8 mouse cellular contexts compared by ENCODE assay signal in the genomic region with DNA sequence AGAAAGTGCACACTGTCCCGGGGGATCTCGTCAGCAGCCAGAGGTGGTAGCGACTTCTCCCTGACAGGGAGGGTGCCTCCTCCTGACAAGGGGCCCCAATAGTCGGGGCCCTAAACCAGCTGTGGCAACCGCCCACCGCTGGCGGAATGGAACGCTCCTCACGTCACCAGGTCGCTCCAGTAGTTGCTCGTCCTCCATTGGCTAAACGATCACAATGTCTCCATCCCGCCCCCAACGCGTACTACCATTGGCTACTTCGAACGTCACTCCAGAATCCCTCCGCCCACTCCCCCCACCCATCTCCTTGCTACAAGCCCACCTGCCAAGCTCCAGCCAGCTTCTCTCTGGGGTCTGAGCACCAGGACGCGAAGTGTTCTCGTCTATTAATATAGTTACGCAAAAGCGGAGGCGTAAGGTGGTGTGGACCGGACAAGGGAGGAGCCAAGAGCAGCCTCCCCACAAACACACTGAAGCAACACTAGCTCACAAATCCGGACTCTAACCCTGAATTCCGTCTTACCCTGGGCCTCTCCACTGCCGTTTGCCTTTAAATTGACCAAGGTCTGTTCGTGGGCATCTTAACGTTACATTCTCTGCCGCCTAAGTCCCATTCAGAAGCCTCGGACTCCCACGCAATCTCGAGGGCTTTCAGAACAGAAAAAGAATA. TPM values are rescaled to one million over a fixed set of nuclear protein-coding genes. Genes with fewer than 3 reads are reported as not detected.
A peak's percentile ranks its signal among the peaks of the same experiment; 100 is the strongest.
DNase-seq lines count a peak whose midpoint lies in the region; ATAC-seq and TF ChIP-seq lines count a peak whose summit lies in the region.

TSS of gene Zdhhc9 (minus strand) at position 360 of the 667 bp plus-strand sequence.

- H3K4me2 ChIP-seq in forebrain, postnatal 0 days (ENCODE audit: low read depth), result peak within 1 kb of the TSS; percentile 52
- H3K4me2 ChIP-seq in lung, embryonic 15.5 days, result peak within 1 kb of the TSS; percentile 57

- H3K36me3 ChIP-seq in G1E (replicated peaks), result peaks cover 17% of the 10 kb centered on the region
- no peaks in the 10 kb centered on the region for H3K36me3 ChIP-seq in forebrain, postnatal 0 days (ENCODE audit: insufficient read depth)
- no peaks in the 10 kb centered on the region for H3K36me3 ChIP-seq in lung, embryonic 15.5 days

- H3K4me3 ChIP-seq in G1E (ENCODE audit: low read depth, low read length), result peak within 1 kb of the TSS; percentile 88
- H3K4me3 ChIP-seq in forebrain, postnatal 0 days (ENCODE audit: low read depth, low read length), result peak within 1 kb of the TSS; percentile 59
- peak within 1 kb of the TSS; percentile 67 for H3K4me3 ChIP-seq in lung, embryonic 15.5 days

- 22% methylated on average over 34 of the region's 34 CpGs for WGBS in forebrain, postnatal 0 days
- WGBS in lung, embryonic 15.5 days, result 12% methylated on average over 34 of the region's 34 CpGs

- no peaks in the 10 kb centered on the region for H3K27me3 ChIP-seq in G1E (ENCODE audit: insufficient read depth, low read length)
- H3K27me3 ChIP-seq in forebrain, postnatal 0 days (ENCODE audit: insufficient read depth, low read length), result no peaks in the 10 kb centered on the region
- no peaks in the 10 kb centered on the region for H3K27me3 ChIP-seq in lung, embryonic 15.5 days

- peak within 1 kb of the TSS; percentile 76 for H3K27ac ChIP-seq in forebrain, postnatal 0 days (ENCODE audit: low read depth, low read length)
- peak within 1 kb of the TSS; percentile 33; the same call in 1 of the 2 replicates for H3K27ac ChIP-seq in lung, embryonic 15.5 days

- peaks cover 20% of the 10 kb centered on the region for H3K4me1 ChIP-seq in G1E (ENCODE audit: insufficient read depth, low read depth, low read length)
- 0 out of 2 replicates have a peak, but pooled peaks cover 8% of the 10 kb centered on the region for H3K4me1 ChIP-seq in forebrain, postnatal 0 days (ENCODE audit: insufficient read depth)
- no peaks in the 10 kb centered on the region for H3K4me1 ChIP-seq in lung, embryonic 15.5 days

- TF ChIP-seq CTCF in G1E (IDR thresholded peaks at IDR 0.05; ENCODE audit: low read depth, low read length), result no peak
- TF ChIP-seq CTCF in forebrain, postnatal 0 days (IDR thresholded peaks at IDR 0.05; ENCODE audit: low read depth), result no peak

- peak; percentile 95 for ATAC-seq in G1E (ENCODE audit: extremely low read depth, insufficient number of reproducible peaks, low FRiP score, poor library complexity, severe bottlenecking)
- ATAC-seq in forebrain, postnatal 0 days, result peak; percentile 99
- ATAC-seq in lung, embryonic 15.5 days (ENCODE audit: borderline replicate concordance, extremely low read depth, low FRiP score, low TSS enrichment), result peak; percentile 97

- H3K9ac ChIP-seq in forebrain, postnatal 0 days, result peak within 1 kb of the TSS; percentile 67
- H3K9ac ChIP-seq in lung, embryonic 15.5 days, result peak within 1 kb of the TSS; percentile 44

- H3K9me3 ChIP-seq in G1E (replicated peaks), result no peaks in the 10 kb centered on the region
- no peaks in the 10 kb centered on the region for H3K9me3 ChIP-seq in forebrain, postnatal 0 days (ENCODE audit: low read length)
- H3K9me3 ChIP-seq in lung, embryonic 15.5 days, result no peaks in the 10 kb centered on the region

- DNase-seq in G1E (ENCODE audit: low spot score), result peak; percentile 76
- DNase-seq in cerebellum, adult 18-20 months, result peak; percentile 83 to 86
- peak; percentile 93 for DNase-seq in forebrain, postnatal 0 days
- peak; percentile 92 for DNase-seq in heart, postnatal 4 days
- peak; percentile 84 to 88 for DNase-seq in layer of hippocampus, adult 8-10 months (ENCODE audit: low spot score in 2 of 2)
- peak; percentile 73 for DNase-seq in ovary, adult 18-20 months (ENCODE audit: low spot score)
- peak; percentile 91 for DNase-seq in thymus, postnatal 0 days (ENCODE audit: low spot score)

RNA-seq across cellular contexts. Expression of gene Zdhhc9, which starts in this region (rescaled TPM):
- total RNA-seq in G1E (2014; fragmentation: Nextera tagmentation) (205 and 206 TPM in 2 replicates), G1E (2017) (25.3 and 31.0 TPM in 2 replicates)
- 15.5 and 18.3 TPM in 2 replicates for polyA plus RNA-seq in G1E (2012)
- total RNA-seq in forebrain, postnatal 0 days (2014; rRNA removed), result 32.2 and 43.3 TPM in 2 replicates
- 4.2 and 5.3 TPM in 2 replicates for polyA plus RNA-seq in forebrain, postnatal 0 days (2015; fragmentation: Nextera tagmentation; extraction: Ambion mirVana)
- total RNA-seq in heart, postnatal 4 days (2021), result 10 to 100 TPM; 26.7 to 30.8 TPM
- 10 to 100 TPM; 41.6 to 44.5 (median 42.2) TPM for total RNA-seq in layer of hippocampus, adult 8-10 months (2022)
- polyA plus RNA-seq in lung, embryonic 15.5 days (2015; fragmentation: Nextera tagmentation; extraction: Ambion mirVana), result 4.1 and 4.5 TPM in 2 replicates
- 3.0 and 4.1 TPM in 2 replicates for polyA plus RNA-seq in thymus, postnatal 0 days (2015; fragmentation: Nextera tagmentation; extraction: Ambion mirVana)

Comparison
In these comparisons a context has a peak if more than half of its experiments do, and no peak if none do; other contexts are left out.
1. Peak in every context shown above with its lines: DNase-seq, ATAC-seq, H3K4me3 ChIP-seq and H3K27ac ChIP-seq.